8 mouse cellular contexts compared by ENCODE assay signal in genomic region chr9:66127193-66127546, GRCm38 (mm10). TPM values are rescaled to one million over a fixed set of nuclear protein-coding genes. Genes with fewer than 3 reads are reported as not detected.
A peak's percentile ranks its signal among the peaks of the same experiment; 100 is the strongest.
DNase-seq lines count a peak whose midpoint lies in the region; ATAC-seq lines count a peak whose summit lies in the region.

No protein-coding gene starts in this region.

- H3K27ac ChIP-seq in neural tube, embryonic 11.5 days (ENCODE audit: low read depth, low read length), result no peak overlapping the region
- peak overlapping the region; percentile 71; the same call in 1 of the 2 replicates for H3K27ac ChIP-seq in limb, embryonic 13.5 days
- peak overlapping the region; percentile 74; the same call in 1 of the 2 replicates for H3K27ac ChIP-seq in stomach, embryonic 14.5 days (ENCODE audit: low read length)

- ATAC-seq in neural tube, embryonic 11.5 days (ENCODE audit: insufficient read depth, low FRiP score, low TSS enrichment), result no peak
- no peak for ATAC-seq in limb, embryonic 13.5 days (ENCODE audit: low FRiP score, low read depth)
- no peak for ATAC-seq in stomach, embryonic 14.5 days (ENCODE audit: insufficient number of reproducible peaks, insufficient read depth, low FRiP score, low read depth)

- H3K4me3 ChIP-seq in neural tube, embryonic 11.5 days (ENCODE audit: low read depth, low read length), result peak overlapping the region; percentile 50
- H3K4me3 ChIP-seq in limb, embryonic 13.5 days, result peak overlapping the region; percentile 69
- H3K4me3 ChIP-seq in stomach, embryonic 14.5 days (ENCODE audit: low read depth, low read length), result peak overlapping the region; percentile 56

- 59% methylated on average over 6 of the region's 6 CpGs for WGBS in neural tube, embryonic 11.5 days
- WGBS in limb, embryonic 13.5 days, result 40% methylated on average over 6 of the region's 6 CpGs
- WGBS in stomach, embryonic 14.5 days, result 46% methylated on average over 6 of the region's 6 CpGs

- no peaks in the 10 kb centered on the region for H3K27me3 ChIP-seq in neural tube, embryonic 11.5 days (ENCODE audit: control insufficient read depth, insufficient read depth, low read length)
- H3K27me3 ChIP-seq in limb, embryonic 13.5 days, result no peaks in the 10 kb centered on the region
- no peaks in the 10 kb centered on the region for H3K27me3 ChIP-seq in stomach, embryonic 14.5 days (ENCODE audit: control insufficient read depth, insufficient read depth, low read length)

- peaks cover 7% of the 10 kb centered on the region; the same call in 1 of the 2 replicates for H3K4me1 ChIP-seq in neural tube, embryonic 11.5 days (ENCODE audit: control insufficient read depth, insufficient read depth, low read length)
- H3K4me1 ChIP-seq in limb, embryonic 13.5 days, result peaks cover 33% of the 10 kb centered on the region
- peaks cover 7% of the 10 kb centered on the region; the same call in 1 of the 2 replicates for H3K4me1 ChIP-seq in stomach, embryonic 14.5 days (ENCODE audit: control insufficient read depth, insufficient read depth, low read length)

- DNase-seq in adrenal gland, adult (ENCODE audit: inconsistent age in 2 of 2, low spot score in 1 of 2), result peak; percentile 37 to 80
- no peak for DNase-seq in adrenal gland, adult 18-20 months (ENCODE audit: low spot score in 2 of 2)
- no peak for DNase-seq in neural tube, embryonic 11.5 days (ENCODE audit: low spot score)
- DNase-seq in neural tube, embryonic 10.5 days (ENCODE audit: extremely low spot score, low spot score), result no peak
- DNase-seq in retina, postnatal 1 day, result no peak
- DNase-seq in right cerebral cortex, postnatal 36 days (ENCODE audit: low spot score in 2 of 2), result no peak

- H3K4me2 ChIP-seq in neural tube, embryonic 11.5 days (ENCODE audit: low read depth), result peak overlapping the region; percentile 59
- H3K4me2 ChIP-seq in limb, embryonic 13.5 days (replicated peaks), result peak overlapping the region; percentile 74
- H3K4me2 ChIP-seq in stomach, embryonic 14.5 days (replicated peaks; ENCODE audit: low read depth, low read length), result peak overlapping the region; percentile 71

- peak overlapping the region; percentile 56 for H3K9ac ChIP-seq in neural tube, embryonic 11.5 days (ENCODE audit: low read length)
- peak overlapping the region; percentile 81 for H3K9ac ChIP-seq in limb, embryonic 13.5 days
- H3K9ac ChIP-seq in stomach, embryonic 14.5 days (replicated peaks; ENCODE audit: low read depth, low read length), result peak overlapping the region; percentile 45

- no peaks in the 10 kb centered on the region for H3K36me3 ChIP-seq in neural tube, embryonic 11.5 days (ENCODE audit: control insufficient read depth, insufficient read depth, low read length)
- H3K36me3 ChIP-seq in limb, embryonic 13.5 days, result peaks cover 21% of the 10 kb centered on the region
- H3K36me3 ChIP-seq in stomach, embryonic 14.5 days (ENCODE audit: control insufficient read depth, insufficient read depth, low read length), result no peaks in the 10 kb centered on the region

- no peaks in the 10 kb centered on the region for H3K9me3 ChIP-seq in neural tube, embryonic 11.5 days (ENCODE audit: control insufficient read depth, low read length)
- H3K9me3 ChIP-seq in limb, embryonic 13.5 days, result no peaks in the 10 kb centered on the region
- no peaks in the 10 kb centered on the region for H3K9me3 ChIP-seq in stomach, embryonic 14.5 days (ENCODE audit: control insufficient read depth, low read depth, low read length)

RNA-seq across cellular contexts. Expression of gene Ciao2a, which starts 0.8 kb away (rescaled TPM):
- total RNA-seq in adrenal gland, adult 18-20 months (2021), result 10 to 100 TPM; 68.8 to 80.3 TPM
- polyA plus RNA-seq in neural tube, embryonic 11.5 days (2014; fragmentation: Nextera tagmentation; extraction: Ambion mirVana), result 126 and 131 TPM in 2 replicates
- polyA plus RNA-seq in limb, embryonic 13.5 days (2015; fragmentation: Nextera tagmentation; extraction: Ambion mirVana), result 173 and 178 TPM in 2 replicates
- polyA plus RNA-seq in stomach, embryonic 14.5 days (2014; fragmentation: Nextera tagmentation; extraction: Ambion mirVana), result 150 and 158 TPM in 2 replicates

RNA-seq across cellular contexts. Expression of gene Snx1, which starts 0.8 kb away (rescaled TPM):
- 100 to 1,000 TPM in 1 of 2 experiments, 10 to 100 TPM in 1; 89.6 to 103 TPM for total RNA-seq in adrenal gland, adult 18-20 months (2021)
- 127 and 131 TPM in 2 replicates for polyA plus RNA-seq in neural tube, embryonic 11.5 days (2014; fragmentation: Nextera tagmentation; extraction: Ambion mirVana)
- 128 and 134 TPM in 2 replicates for polyA plus RNA-seq in limb, embryonic 13.5 days (2015; fragmentation: Nextera tagmentation; extraction: Ambion mirVana)
- 125 TPM in 2 replicates for polyA plus RNA-seq in stomach, embryonic 14.5 days (2014; fragmentation: Nextera tagmentation; extraction: Ambion mirVana)

RNA-seq across cellular contexts. Expression of gene Dapk2, which starts 30.9 kb away (rescaled TPM):
- 1 to 10 TPM; 4.4 to 4.9 TPM for total RNA-seq in adrenal gland, adult 18-20 months (2021)
- polyA plus RNA-seq in neural tube, embryonic 11.5 days (2014; fragmentation: Nextera tagmentation; extraction: Ambion mirVana), result 3.1 and 3.4 TPM in 2 replicates
- polyA plus RNA-seq in limb, embryonic 13.5 days (2015; fragmentation: Nextera tagmentation; extraction: Ambion mirVana), result 6.3 and 7.4 TPM in 2 replicates
- polyA plus RNA-seq in stomach, embryonic 14.5 days (2014; fragmentation: Nextera tagmentation; extraction: Ambion mirVana), result 6.4 and 7.1 TPM in 2 replicates

RNA-seq across cellular contexts. Expression of gene Snx22, which starts 57.7 kb away (rescaled TPM):
- total RNA-seq in adrenal gland, adult 18-20 months (2021), result under 1 TPM; 0.17 to 0.38 TPM
- 3.4 and 4.9 TPM in 2 replicates for polyA plus RNA-seq in neural tube, embryonic 11.5 days (2014; fragmentation: Nextera tagmentation; extraction: Ambion mirVana)
- 5.0 and 5.3 TPM in 2 replicates for polyA plus RNA-seq in limb, embryonic 13.5 days (2015; fragmentation: Nextera tagmentation; extraction: Ambion mirVana)
- 1.4 TPM in 2 replicates for polyA plus RNA-seq in stomach, embryonic 14.5 days (2014; fragmentation: Nextera tagmentation; extraction: Ambion mirVana)

Comparison
In these comparisons a context has a peak if more than half of its experiments do, and no peak if none do; other contexts are left out.
1. DNase-seq: peak in adrenal gland, adult (2 of 2); none in adrenal gland, adult 18-20 months (0 of 2), neural tube, embryonic 11.5 days (single experiment), neural tube, embryonic 10.5 days (single experiment), retina, postnatal 1 day (single experiment) and right cerebral cortex, postnatal 36 days (0 of 2).
2. Peak in every context shown above with its lines, with median percentiles within 50 percentile points of each other: H3K4me2 ChIP-seq, H3K4me3 ChIP-seq and H3K9ac ChIP-seq.